Mouse (Mus musculus) cerebellum, adult 2 months (tissue): ENCODE measurements around the gene Cxcl15. TPM values are rescaled to one million over a fixed set of nuclear protein-coding genes. Genes with fewer than 3 reads are reported as not detected.

ENCODE experiments used
- DNase-seq, 2 experiments: peaks; one replicate each; pipeline ENCODE4 v3.0.0; 2021
- H3K27ac ChIP-seq: fragments of 200-500 bp; 2 replicates; pipeline ENCODE4 v1.5.1; 2012; ENCODE audit warnings: low read length, control low read depth, inconsistent platforms; ENCODE audit not compliant: insufficient read depth
- H3K27me3 ChIP-seq: fragments of 200-500 bp; 2 replicates; pipeline ENCODE4 v1.6.1; 2012; ENCODE audit warnings: inconsistent platforms, mild to moderate bottlenecking, low read length, moderate library complexity; ENCODE audit not compliant: control insufficient read depth, insufficient read depth
- H3K4me1 ChIP-seq: fragments of 200-500 bp; 2 replicates; pipeline ENCODE4 v1.6.1; 2011; ENCODE audit warnings: low read length; ENCODE audit not compliant: control insufficient read depth, insufficient read depth
- H3K4me3 ChIP-seq: fragments of 200-500 bp; replicated peaks from 2 replicates; pipeline ENCODE3; 2011; ENCODE audit warnings: mild to moderate bottlenecking, low read depth, low read length, control low read depth; ENCODE audit not compliant: insufficient read depth
- CTCF ChIP-seq: fragments of 200-500 bp; IDR thresholded peaks from 2 replicates; pipeline ENCODE4 v1.5.1; 2011; ENCODE audit warnings: low read depth, mild to moderate bottlenecking, control low read depth, low read length, moderate library complexity, borderline replicate concordance; ENCODE audit not compliant: insufficient read depth
- POLR2A ChIP-seq: fragments of 200-500 bp; IDR thresholded peaks from 2 replicates; pipeline ENCODE4 v1.6.1; 2011; ENCODE audit warnings: low read length, control low read depth, borderline replicate concordance; ENCODE audit not compliant: insufficient read depth
- WGBS: fragments of 180-500 bp; shearing (Covaris S2); methylation state at CpG from one replicate; pipeline ENCODE4 v1.1.7; 2018; 5-methylcytosine and 5-hydroxymethylcytosine counted together
- polyA plus RNA-seq: library from polyadenylated mRNA; depleted of rRNA; stranded (reverse); fragments of >200 nt; gene quantifications from 2 replicates; pipeline ENCODE4 v1.2.3, GENCODE M21; 2012; rRNA removed

The Cxcl15 gene
- not detected in 2 replicates for polyA plus RNA-seq

- Histone ChIP-seq H3K4me1 (no peaks in the 10 kb centered on the region), H3K27ac (no peak within 1 kb of the TSS), H3K27me3 (no peaks in the 10 kb centered on the region), H3K4me3 (no peak within 1 kb of the TSS)
- no peak for DNase-seq
- no peak for TF ChIP-seq POLR2A
- no peak for TF ChIP-seq CTCF
- WGBS: 75% methylated on average over 5 of the region's 5 CpGs
Measured at GRCm38 (mm10) chr5:90794195-90794625, at the start of gene Cxcl15. Gene Cxcl15 (plus strand): TSS chr5:90794534.

- DNase-seq: no peak
- WGBS: 98% methylated on average over 1 of the region's 1 CpGs
- Histone ChIP-seq H3K4me1 (no peaks in the 10 kb centered on the region), H3K27ac (no peak overlapping the region), H3K27me3 (no peaks in the 10 kb centered on the region; the same call in 1 of the 2 replicates), H3K4me3 (no peak overlapping the region)
- TF ChIP-seq CTCF (no peak), POLR2A (no peak)
Measured at GRCm38 (mm10) chr5:90753934-90754333, 40.4 kb upstream of the Cxcl15 start.

- no peaks in the 10 kb centered on the region for H3K4me1 ChIP-seq
- 59% methylated on average over 5 of the region's 5 CpGs for WGBS
Measured at GRCm38 (mm10) chr5:90758020-90758605, 36.2 kb upstream of the Cxcl15 start.

GRCm38 (mm10) chr5:90759077-90760065, 35.0 kb upstream of the Cxcl15 start, which contains the start of gene Cxcl5:
Gene Cxcl5 (plus strand): TSS chr5:90759360.
- Histone ChIP-seq H3K4me3 (peak within 1 kb of the TSS; percentile 43), H3K4me1 (no peaks in the 10 kb centered on the region), H3K27me3 (no peaks in the 10 kb centered on the region; the same call in 1 of the 2 replicates), H3K27ac (no peak within 1 kb of the TSS)
- peak; percentile 4 to 18 for DNase-seq
- 3% methylated on average over 32 of the region's 32 CpGs for WGBS
- TF ChIP-seq CTCF (no peak), POLR2A (no peak)

More at GRCm38 (mm10) chr5:90758020-90758605, 36.2 kb upstream of the Cxcl15 start:
- Histone ChIP-seq H3K27me3 (no peaks in the 10 kb centered on the region; the same call in 1 of the 2 replicates), H3K4me3 (no peak overlapping the region), H3K27ac (no peak overlapping the region)
- no peak for DNase-seq
- TF ChIP-seq POLR2A (no peak), CTCF (no peak)

GRCm38 (mm10) chr5:90760303-90760702, 34.0 kb upstream of the Cxcl15 start:
- 72% methylated on average over 4 of the region's 4 CpGs for WGBS
- Histone ChIP-seq H3K4me1 (no peaks in the 10 kb centered on the region), H3K27ac (no peak overlapping the region), H3K4me3 (no peak overlapping the region), H3K27me3 (no peaks in the 10 kb centered on the region; the same call in 1 of the 2 replicates)
- TF ChIP-seq CTCF (no peak), POLR2A (no peak)
- DNase-seq: no peak

GRCm38 (mm10) chr5:90760844-90761243, 33.5 kb upstream of the Cxcl15 start:
- H3K4me1 ChIP-seq: no peaks in the 10 kb centered on the region
- DNase-seq: no peak

GRCm38 (mm10) chr5:90761834-90762233, 32.5 kb upstream of the Cxcl15 start:
- Histone ChIP-seq H3K27me3 (no peaks in the 10 kb centered on the region; the same call in 1 of the 2 replicates), H3K27ac (no peak overlapping the region), H3K4me3 (no peak overlapping the region), H3K4me1 (no peaks in the 10 kb centered on the region)
- WGBS: 87% methylated on average over 3 of the region's 3 CpGs
- no peak for DNase-seq
- TF ChIP-seq POLR2A (no peak), CTCF (no peak)

More at GRCm38 (mm10) chr5:90760844-90761243, 33.5 kb upstream of the Cxcl15 start:
- WGBS: 99% methylated on average over 2 of the region's 2 CpGs
- TF ChIP-seq POLR2A (no peak), CTCF (no peak)
- H3K27ac ChIP-seq: no peak overlapping the region
- H3K4me3 ChIP-seq: no peak overlapping the region
- H3K27me3 ChIP-seq: no peaks in the 10 kb centered on the region; the same call in 1 of the 2 replicates
